ENCODE assay signal across 8 mouse cellular contexts in the genomic region with DNA sequence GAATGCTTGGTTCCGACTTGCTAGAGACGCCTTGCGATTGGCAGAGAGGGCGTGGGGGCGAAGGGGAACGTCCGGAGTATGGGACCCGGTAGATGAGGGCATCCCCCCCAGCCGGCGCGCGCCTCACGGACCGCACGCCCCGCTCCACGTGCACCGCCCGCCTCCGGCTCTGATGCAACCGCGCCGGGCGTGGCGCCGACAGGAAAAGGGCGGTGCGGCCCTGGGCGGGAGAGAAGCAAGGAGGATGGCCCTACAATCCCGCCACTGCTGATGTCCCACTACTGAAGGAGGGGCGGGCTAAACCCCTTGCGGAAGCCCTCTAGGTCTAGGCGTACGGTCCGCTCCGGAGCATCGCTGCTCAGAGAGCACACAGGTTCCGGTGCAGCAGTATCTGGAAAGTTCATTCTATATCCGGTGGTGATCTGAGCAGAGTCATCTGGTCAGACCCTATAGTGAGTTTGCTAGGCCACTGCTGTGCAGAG. TPM values are rescaled to one million over a fixed set of nuclear protein-coding genes. Genes with fewer than 3 reads are reported as not detected.
A peak's percentile ranks its signal among the peaks of the same experiment; 100 is the strongest.
DNase-seq lines count a peak whose midpoint lies in the region; ATAC-seq and TF ChIP-seq lines count a peak whose summit lies in the region.

No protein-coding gene starts in this region.

- H3K9ac ChIP-seq in embryonic facial prominence, embryonic 13.5 days, result peak overlapping the region; percentile 83
- H3K9ac ChIP-seq in heart, adult 2 months (ENCODE audit: low read depth, low read length), result peak overlapping the region; percentile 75
- H3K9ac ChIP-seq in limb, embryonic 14.5 days (ENCODE audit: low read depth, low read length, severe bottlenecking), result peak overlapping the region; percentile 75
- peak overlapping the region; percentile 74 for H3K9ac ChIP-seq in midbrain, embryonic 16.5 days (ENCODE audit: low read depth, low read length)

- no peak for TF ChIP-seq CTCF in heart, adult 2 months (IDR thresholded peaks at IDR 0.05)
- TF ChIP-seq CTCF in kidney, adult 2 months (conservative IDR thresholded peaks at IDR 0.05; ENCODE audit: insufficient read depth, insufficient read length, low read depth, low read length), result no peak
- 0 out of 2 replicates have a peak, but pooled peaks have one; percentile 0 for TF ChIP-seq CTCF in spleen, adult 2 months (IDR thresholded peaks at IDR 0.05; ENCODE audit: extremely low read depth, insufficient read depth, insufficient read length, insufficient replicate concordance)

- peak; percentile 78 for ATAC-seq in embryonic facial prominence, embryonic 13.5 days (ENCODE audit: insufficient number of reproducible peaks, insufficient read depth, low FRiP score, low TSS enrichment, low read depth)
- peak; percentile 94 for ATAC-seq in limb, embryonic 14.5 days (ENCODE audit: low FRiP score, low read depth)
- ATAC-seq in midbrain, embryonic 16.5 days, result peak; percentile 93

- no peaks in the 10 kb centered on the region for H3K27me3 ChIP-seq in embryonic facial prominence, embryonic 13.5 days
- no peaks in the 10 kb centered on the region for H3K27me3 ChIP-seq in heart, adult 2 months (ENCODE audit: control insufficient read depth, insufficient read depth, low read length)
- no peaks in the 10 kb centered on the region for H3K27me3 ChIP-seq in kidney, adult 2 months (replicated peaks; ENCODE audit: control insufficient read depth, insufficient read depth, low read length)
- no peaks in the 10 kb centered on the region for H3K27me3 ChIP-seq in limb, embryonic 14.5 days (ENCODE audit: control insufficient read depth, insufficient read depth, low read length)
- H3K27me3 ChIP-seq in midbrain, embryonic 16.5 days (ENCODE audit: control insufficient read depth, insufficient read depth, low read depth, low read length), result no peaks in the 10 kb centered on the region
- no peaks in the 10 kb centered on the region for H3K27me3 ChIP-seq in spleen, adult 2 months (ENCODE audit: control insufficient read depth, insufficient read depth, low read length)

- DNase-seq in 3T3-L1 (ENCODE audit: low read depth, low spot score), result peak; percentile 95
- DNase-seq in adrenal gland, postnatal 36 days, result peak; percentile 93 to 94
- peak; percentile 93 to 94 for DNase-seq in heart, adult 2 months
- peak; percentile 87 for DNase-seq in kidney, adult 2 months
- DNase-seq in limb, embryonic 14.5 days (ENCODE audit: low spot score), result peak; percentile 88
- DNase-seq in spleen, adult 2 months (ENCODE audit: low read depth in 1 of 2, low spot score in 2 of 2), result peak; percentile 77 to 88

- TF ChIP-seq EP300 in heart, adult 2 months (IDR thresholded peaks at IDR 0.05; ENCODE audit: insufficient read depth, low read depth, low read length), result peak; percentile 60; the same call in 1 of the 2 replicates

- H3K4me1 ChIP-seq in embryonic facial prominence, embryonic 13.5 days, result peaks cover 35% of the 10 kb centered on the region
- peaks cover 3% of the 10 kb centered on the region; the same call in 1 of the 2 replicates for H3K4me1 ChIP-seq in heart, adult 2 months (ENCODE audit: control insufficient read depth, insufficient read depth, low read length)
- no peaks in the 10 kb centered on the region; the same call in 1 of the 2 replicates for H3K4me1 ChIP-seq in kidney, adult 2 months (ENCODE audit: control insufficient read depth, insufficient read depth, low read length)
- H3K4me1 ChIP-seq in limb, embryonic 14.5 days (ENCODE audit: control insufficient read depth, insufficient read depth, low read length), result peaks cover 12% of the 10 kb centered on the region; the same call in 1 of the 2 replicates
- peaks cover 7% of the 10 kb centered on the region for H3K4me1 ChIP-seq in midbrain, embryonic 16.5 days (ENCODE audit: control insufficient read depth, insufficient read depth, low read length)
- peaks cover 3% of the 10 kb centered on the region; the same call in 1 of the 2 replicates for H3K4me1 ChIP-seq in spleen, adult 2 months (ENCODE audit: control insufficient read depth, insufficient read depth, insufficient read length)

- H3K4me3 ChIP-seq in embryonic facial prominence, embryonic 13.5 days, result peak overlapping the region; percentile 74
- peak overlapping the region; percentile 62 for H3K4me3 ChIP-seq in heart, adult 2 months
- H3K4me3 ChIP-seq in kidney, adult 2 months (ENCODE audit: insufficient read depth, low read depth, low read length), result peak overlapping the region; percentile 75
- H3K4me3 ChIP-seq in limb, embryonic 14.5 days (replicated peaks; ENCODE audit: low read length), result peak overlapping the region; percentile 71
- H3K4me3 ChIP-seq in midbrain, embryonic 16.5 days (ENCODE audit: low read depth, low read length), result peak overlapping the region; percentile 81
- H3K4me3 ChIP-seq in spleen, adult 2 months (ENCODE audit: extremely low read depth, insufficient read depth, insufficient read length), result peak overlapping the region; percentile 78

- no peaks in the 10 kb centered on the region for H3K36me3 ChIP-seq in embryonic facial prominence, embryonic 13.5 days
- no peaks in the 10 kb centered on the region for H3K36me3 ChIP-seq in heart, adult 2 months (ENCODE audit: control insufficient read depth, insufficient read depth, low read length)
- no peaks in the 10 kb centered on the region for H3K36me3 ChIP-seq in kidney, adult 2 months (ENCODE audit: control insufficient read depth, insufficient read depth, low read length)
- H3K36me3 ChIP-seq in limb, embryonic 14.5 days (ENCODE audit: control insufficient read depth, insufficient read depth, low read length), result no peaks in the 10 kb centered on the region; the same call in 1 of the 2 replicates
- H3K36me3 ChIP-seq in midbrain, embryonic 16.5 days (ENCODE audit: control insufficient read depth, insufficient read depth, low read length), result no peaks in the 10 kb centered on the region
- H3K36me3 ChIP-seq in spleen, adult 2 months (ENCODE audit: control insufficient read depth, insufficient read depth, low read length), result no peaks in the 10 kb centered on the region

- peak; percentile 76 for TF ChIP-seq POLR2A in heart, adult 2 months (IDR thresholded peaks at IDR 0.05; ENCODE audit: insufficient read depth, low read depth, low read length)
- no peak for TF ChIP-seq POLR2A in kidney, adult 2 months (IDR thresholded peaks at IDR 0.05; ENCODE audit: low read depth, low read length)
- peak; percentile 57; the same call in 1 of the 2 replicates for TF ChIP-seq POLR2A in limb, embryonic 14.5 days (IDR thresholded peaks at IDR 0.05; ENCODE audit: borderline replicate concordance, extremely low read depth, insufficient read depth, insufficient read length)
- peak; percentile 47; the same call in 1 of the 2 replicates for TF ChIP-seq POLR2A in spleen, adult 2 months (IDR thresholded peaks at IDR 0.05; ENCODE audit: low read depth, low read length)

- WGBS in embryonic facial prominence, embryonic 13.5 days, result under 1% methylated on average over 37 of the region's 39 CpGs
- WGBS in heart, adult 2 months, result under 1% methylated on average over 39 of the region's 39 CpGs
- WGBS in kidney, adult 2 months, result under 1% methylated on average over 39 of the region's 39 CpGs
- WGBS in limb, embryonic 14.5 days, result under 1% methylated on average over 33 of the region's 39 CpGs
- under 1% methylated on average over 33 of the region's 39 CpGs for WGBS in midbrain, embryonic 16.5 days
- WGBS in spleen, adult 2 months, result under 1% methylated on average over 38 of the region's 39 CpGs

- H3K79me2 ChIP-seq in heart, adult 2 months (replicated peaks; ENCODE audit: control insufficient read depth, insufficient read depth, low read length), result no peaks in the 10 kb centered on the region

- H3K4me2 ChIP-seq in embryonic facial prominence, embryonic 13.5 days, result peak overlapping the region; percentile 94
- H3K4me2 ChIP-seq in limb, embryonic 14.5 days (replicated peaks; ENCODE audit: low read depth, low read length, severe bottlenecking), result peak overlapping the region; percentile 95
- peak overlapping the region; percentile 90 for H3K4me2 ChIP-seq in midbrain, embryonic 16.5 days (ENCODE audit: low read length)

- H3K27ac ChIP-seq in embryonic facial prominence, embryonic 13.5 days, result peak overlapping the region; percentile 94
- peak overlapping the region; percentile 75 for H3K27ac ChIP-seq in heart, adult 2 months
- peak overlapping the region; percentile 52 for H3K27ac ChIP-seq in kidney, adult 2 months (ENCODE audit: insufficient read depth, low read depth, low read length)
- H3K27ac ChIP-seq in limb, embryonic 14.5 days (replicated peaks; ENCODE audit: low read depth, low read length), result peak overlapping the region; percentile 89
- H3K27ac ChIP-seq in midbrain, embryonic 16.5 days (ENCODE audit: low read length), result peak overlapping the region; percentile 82
- H3K27ac ChIP-seq in spleen, adult 2 months (ENCODE audit: insufficient read depth, low read length), result peak overlapping the region; percentile 93

- H3K9me3 ChIP-seq in embryonic facial prominence, embryonic 13.5 days, result no peaks in the 10 kb centered on the region
- no peaks in the 10 kb centered on the region for H3K9me3 ChIP-seq in limb, embryonic 14.5 days (ENCODE audit: control insufficient read depth, low read length)
- H3K9me3 ChIP-seq in midbrain, embryonic 16.5 days (replicated peaks; ENCODE audit: control insufficient read depth, low read length, poor library complexity, severe bottlenecking), result no peaks in the 10 kb centered on the region

- intact Hi-C loops in heart, adult 2 months (cut with DNase I), result no loop called here

RNA-seq across cellular contexts. Expression of a gene that starts 0.7 kb away (rescaled TPM):
- 10 to 100 TPM in 1 of 2 experiments, 1 to 10 TPM in 1; 5.6 to 10.1 TPM for total RNA-seq in adrenal gland, postnatal 36 days (2021)
- polyA plus RNA-seq in embryonic facial prominence, embryonic 13.5 days (2015; fragmentation: Nextera tagmentation; extraction: Ambion mirVana), result 10.4 and 11.0 TPM in 2 replicates
- total RNA-seq in heart, adult 2 months (2021), result under 1 TPM; 0.77 to 0.99 TPM
- 0.27 and 0.41 TPM in 2 replicates for polyA plus RNA-seq in heart, adult 2 months (2012; rRNA removed)
- polyA plus RNA-seq in kidney, adult 2 months (2012; rRNA removed), result 0.31 and 0.77 TPM in 2 replicates
- polyA plus RNA-seq in limb, embryonic 14.5 days (2012; rRNA removed), result 8.2 and 10.2 TPM in 2 replicates
- 10.1 and 10.4 TPM in 2 replicates for polyA plus RNA-seq in limb, embryonic 14.5 days (2014; fragmentation: Nextera tagmentation; extraction: Ambion mirVana)
- polyA plus RNA-seq in midbrain, embryonic 16.5 days (2015; fragmentation: Nextera tagmentation; extraction: Ambion mirVana), result 6.0 and 7.3 TPM in 2 replicates
- 5.8 and 8.1 TPM in 2 replicates for polyA plus RNA-seq in spleen, adult 2 months (2012; rRNA removed)

Comparison
In these comparisons a context has a peak if more than half of its experiments do, and no peak if none do; other contexts are left out.
1. Peak in every context shown above with its lines: DNase-seq, ATAC-seq, H3K4me3 ChIP-seq and H3K27ac ChIP-seq.